Mouse (Mus musculus) midbrain, embryonic 12.5 days (tissue): ENCODE measurements at regions not wholly inside any gene's neighbourhood (a gene's known extent, or its start where the extent isn't known, plus 50 kb on each side); places are given as distances from the start of the nearest gene placed in this dataset.
A peak's percentile ranks its signal among the peaks of the same experiment; 100 is the strongest.

Experiments
- ATAC-seq: fragments of 200-750 bp; cut with Nextera tagmentation; 2 replicates; pipeline ENCODE4 v1.8.0; 2017; ENCODE audit warnings: low read depth, moderate TSS enrichment, moderate library complexity; ENCODE audit not compliant: low FRiP score
- H3K27ac ChIP-seq: fragments of 300-500 bp; sonication (generic); replicated peaks from 2 replicates; pipeline ENCODE4 v1.5.1; 2016; ENCODE audit warnings: mild to moderate bottlenecking
- H3K27me3 ChIP-seq: fragments of 300-500 bp; sonication (generic); 2 replicates; pipeline ENCODE4 v1.6.1; 2016; ENCODE audit warnings: mild to moderate bottlenecking
- H3K36me3 ChIP-seq: fragments of 300-500 bp; sonication (generic); 2 replicates; pipeline ENCODE4 v1.6.1; 2016
- H3K4me1 ChIP-seq: fragments of 300-500 bp; sonication (generic); 2 replicates; pipeline ENCODE4 v1.6.1; 2016
- H3K4me2 ChIP-seq: fragments of 300-500 bp; sonication (generic); replicated peaks from 2 replicates; pipeline ENCODE4 v1.6.1; 2016; ENCODE audit warnings: mild to moderate bottlenecking, moderate library complexity
- H3K4me3 ChIP-seq: fragments of 300-500 bp; sonication (generic); 2 replicates; pipeline ENCODE4 v1.5.1; 2016; ENCODE audit warnings: mild to moderate bottlenecking
- H3K9ac ChIP-seq: fragments of 300-500 bp; sonication (generic); replicated peaks from 2 replicates; pipeline ENCODE4 v1.6.1; 2016; ENCODE audit warnings: mild to moderate bottlenecking, moderate library complexity
- H3K9me3 ChIP-seq: fragments of 300-500 bp; sonication (generic); 2 replicates; pipeline ENCODE4 v1.6.1; 2016; ENCODE audit warnings: mild to moderate bottlenecking
- WGBS: fragments of 180-500 bp; shearing (Covaris S2); methylation state at CpG from one replicate; pipeline ENCODE4 v1.1.7; 2016; 5-methylcytosine and 5-hydroxymethylcytosine counted together

DNA sequence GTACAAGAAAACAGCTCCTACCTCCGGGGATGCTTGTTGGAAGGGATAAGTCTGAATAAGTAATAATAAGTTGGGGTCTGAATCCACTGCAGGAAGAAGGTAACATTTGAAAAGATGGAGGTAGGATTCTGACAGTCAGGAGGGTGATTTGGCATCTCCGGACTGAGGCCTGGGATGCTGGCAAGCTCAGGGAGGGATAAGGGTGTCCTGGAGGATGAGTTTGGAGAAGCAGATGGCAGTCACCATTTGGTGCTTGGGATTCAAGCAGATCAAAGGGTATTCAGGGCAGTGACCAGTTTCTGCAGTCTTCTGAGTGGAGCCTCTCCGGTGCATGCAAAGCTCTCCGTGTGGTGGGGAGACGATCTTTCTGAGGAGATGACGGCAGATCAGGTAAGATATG lies 62.9 kb upstream of the Gm2310 start:
- Histone ChIP-seq H3K9ac (no peak overlapping the region), H3K27me3 (no peaks in the 10 kb centered on the region), H3K9me3 (no peaks in the 10 kb centered on the region), H3K27ac (no peak overlapping the region), H3K4me3 (no peak overlapping the region), H3K4me2 (no peak overlapping the region), H3K4me1 (no peaks in the 10 kb centered on the region), H3K36me3 (no peaks in the 10 kb centered on the region)
- ATAC-seq, result no peak
- 70% methylated on average over 6 of the region's 6 CpGs for WGBS

DNA sequence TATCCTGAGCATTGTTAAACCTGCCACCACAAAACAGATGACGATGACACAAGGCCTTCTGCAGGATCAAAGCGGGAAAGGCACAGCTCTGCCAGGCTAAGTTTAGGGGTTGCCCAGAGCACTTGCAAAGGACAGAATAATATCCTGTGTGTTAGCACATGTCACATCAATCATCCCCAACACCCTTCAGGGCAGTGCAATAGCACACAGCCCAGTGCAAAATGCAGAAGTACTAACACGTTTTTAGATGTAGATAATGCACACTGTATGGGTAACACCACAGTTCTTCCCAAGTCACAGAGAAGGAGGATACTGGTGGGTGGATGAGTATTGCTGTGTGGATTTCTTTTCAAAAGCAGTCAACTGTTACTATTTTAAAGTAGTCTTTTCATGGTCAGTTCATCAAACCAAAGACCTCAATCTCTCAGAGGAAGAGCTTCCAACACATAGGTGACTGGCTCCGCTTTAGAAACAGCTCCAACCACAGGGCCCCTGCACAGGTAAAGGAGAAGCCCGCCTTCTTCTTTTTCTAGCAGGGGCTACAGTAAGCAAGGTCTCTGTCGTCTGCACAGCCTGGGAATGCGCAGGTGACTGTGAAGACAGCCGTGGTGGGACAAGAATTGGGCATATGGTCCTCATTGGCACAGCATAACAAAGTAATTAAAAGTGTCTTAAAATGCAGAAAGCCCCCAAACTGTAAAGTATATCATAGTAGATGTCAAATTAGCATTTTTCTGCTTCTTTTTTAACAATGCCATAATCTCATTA lies 61.6 kb upstream of the Gm2310 start:
- no peak overlapping the region for H3K27ac ChIP-seq
- WGBS, result 83% methylated on average over 8 of the region's 8 CpGs
- no peaks in the 10 kb centered on the region for H3K9me3 ChIP-seq
- ATAC-seq, result no peak
- H3K9ac ChIP-seq, result no peak overlapping the region
- no peaks in the 10 kb centered on the region for H3K4me1 ChIP-seq
- H3K4me2 ChIP-seq, result no peak overlapping the region
- no peaks in the 10 kb centered on the region for H3K27me3 ChIP-seq
- no peaks in the 10 kb centered on the region for H3K36me3 ChIP-seq
- no peak overlapping the region for H3K4me3 ChIP-seq

GRCm38 (mm10) chr15:8580077-8580476 lies 60.3 kb upstream of the Gm2310 start:
- H3K9me3 ChIP-seq, result no peaks in the 10 kb centered on the region
- no peaks in the 10 kb centered on the region for H3K27me3 ChIP-seq
- no peak overlapping the region for H3K4me2 ChIP-seq
- no peak for ATAC-seq
- no peaks in the 10 kb centered on the region for H3K36me3 ChIP-seq
- H3K27ac ChIP-seq, result no peak overlapping the region
- H3K4me3 ChIP-seq, result no peak overlapping the region
- H3K9ac ChIP-seq, result no peak overlapping the region
- no peaks in the 10 kb centered on the region for H3K4me1 ChIP-seq

- 10% methylated on average over 3 of the region's 3 CpGs for WGBS
- no peak overlapping the region for H3K27ac ChIP-seq
- no peak overlapping the region for H3K4me3 ChIP-seq
- H3K9ac ChIP-seq, result no peak overlapping the region
- no peaks in the 10 kb centered on the region for H3K9me3 ChIP-seq
- H3K36me3 ChIP-seq, result no peaks in the 10 kb centered on the region
- H3K4me2 ChIP-seq, result no peak overlapping the region
- H3K4me1 ChIP-seq, result no peaks in the 10 kb centered on the region
- no peak for ATAC-seq
- no peaks in the 10 kb centered on the region for H3K27me3 ChIP-seq
Observed at GRCm38 (mm10) chr15:8577480-8577881, 57.7 kb upstream of the Gm2310 start.

DNA sequence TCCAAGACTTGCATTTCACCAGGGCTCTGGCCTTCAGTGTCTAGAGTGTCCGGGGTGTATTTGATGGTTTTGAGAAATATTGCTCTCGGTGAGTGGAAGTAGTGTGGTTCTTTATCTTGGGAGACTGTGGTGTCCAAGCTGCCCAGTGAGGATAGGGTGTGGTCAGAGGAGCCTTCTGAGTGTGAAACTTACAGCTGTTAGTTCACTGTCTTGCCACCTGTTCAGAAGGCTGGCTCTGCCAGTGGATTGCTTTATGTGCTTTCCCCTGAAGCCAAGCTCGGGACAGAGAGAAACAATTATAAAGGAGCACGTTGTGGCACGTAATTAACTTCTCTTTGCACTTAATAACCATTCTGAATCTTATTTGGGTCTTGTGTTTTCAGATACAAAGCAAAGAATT lies 57.2 kb upstream of the Gm2310 start:
- H3K4me1 ChIP-seq, result no peaks in the 10 kb centered on the region
- ATAC-seq, result no peak
- no peaks in the 10 kb centered on the region for H3K27me3 ChIP-seq
- no peak overlapping the region for H3K4me2 ChIP-seq
- H3K9me3 ChIP-seq, result no peaks in the 10 kb centered on the region
- no peak overlapping the region for H3K9ac ChIP-seq
- no peaks in the 10 kb centered on the region for H3K36me3 ChIP-seq
- WGBS, result 88% methylated on average over 5 of the region's 5 CpGs
- no peak overlapping the region for H3K4me3 ChIP-seq
- H3K27ac ChIP-seq, result no peak overlapping the region

- Histone ChIP-seq H3K9ac (peak overlapping the region; percentile 58), H3K36me3 (no peaks in the 10 kb centered on the region), H3K9me3 (no peaks in the 10 kb centered on the region), H3K27ac (no peak overlapping the region), H3K4me2 (peak overlapping the region; percentile 96), H3K4me3 (peak overlapping the region; percentile 65), H3K27me3 (peaks cover 16% of the 10 kb centered on the region), H3K4me1 (peaks cover 9% of the 10 kb centered on the region; the same call in 1 of the 2 replicates)
- ATAC-seq, result peak; percentile 50
- WGBS, result 9% methylated on average over 11 of the region's 11 CpGs
Observed at GRCm38 (mm10) chr15:8569617-8570016, 49.9 kb upstream of the Gm2310 start.
